Comparison of ENCODE assay signal across 8 mouse cellular contexts in the genomic region with DNA sequence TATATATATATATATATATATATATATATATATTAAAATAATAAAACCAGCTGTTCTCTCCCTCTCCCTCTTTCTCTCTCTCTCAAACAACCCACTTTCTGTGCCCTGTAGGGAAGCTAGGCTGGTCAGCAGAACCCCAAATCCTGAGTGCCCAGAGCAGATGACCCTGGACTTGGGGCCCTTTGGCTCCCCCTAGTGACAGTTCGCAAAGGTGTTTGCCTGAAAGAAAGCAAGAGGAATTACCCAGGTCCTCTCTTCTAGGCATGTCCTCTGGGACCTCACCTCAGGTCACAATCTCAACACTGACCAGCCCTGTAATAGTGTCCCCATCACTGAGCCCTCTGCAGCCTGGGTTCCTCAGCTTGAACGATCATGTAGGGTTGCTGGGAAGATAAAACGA. TPM values are rescaled to one million over a fixed set of nuclear protein-coding genes. Genes with fewer than 3 reads are reported as not detected.
DNase-seq lines count a peak whose midpoint lies in the region; ATAC-seq lines count a peak whose summit lies in the region.

No protein-coding gene starts in this region.

- no peak overlapping the region for H3K9ac ChIP-seq in heart, embryonic 12.5 days

- no peaks in the 10 kb centered on the region for H3K36me3 ChIP-seq in heart, embryonic 12.5 days
- 0 out of 2 replicates have a peak, but pooled peaks cover under 1% of the 10 kb centered on the region for H3K36me3 ChIP-seq in embryonic facial prominence, embryonic 10.5 days (replicated peaks)

- no peaks in the 10 kb centered on the region for H3K9me3 ChIP-seq in heart, embryonic 12.5 days (replicated peaks)
- H3K9me3 ChIP-seq in embryonic facial prominence, embryonic 10.5 days = no peaks in the 10 kb centered on the region

- 25% methylated on average over 3 of the region's 3 CpGs for WGBS in heart, embryonic 12.5 days
- 16% methylated on average over 3 of the region's 3 CpGs for WGBS in embryonic facial prominence, embryonic 10.5 days

- H3K4me3 ChIP-seq in heart, embryonic 12.5 days = no peak overlapping the region
- H3K4me3 ChIP-seq in embryonic facial prominence, embryonic 10.5 days = no peak overlapping the region

- no peak for ATAC-seq in heart, embryonic 12.5 days (ENCODE audit: insufficient number of reproducible peaks, low FRiP score)
- no peak for ATAC-seq in megakaryocyte-erythroid progenitor cell, adult 5-6 weeks (replicated peaks; ENCODE audit: low FRiP score, low TSS enrichment, poor library complexity, severe bottlenecking)

- H3K27ac ChIP-seq in heart, embryonic 12.5 days (ENCODE audit: poor library complexity, severe bottlenecking) = no peak overlapping the region
- no peak overlapping the region for H3K27ac ChIP-seq in embryonic facial prominence, embryonic 10.5 days (replicated peaks)

- peaks cover 60% of the 10 kb centered on the region for H3K27me3 ChIP-seq in heart, embryonic 12.5 days (replicated peaks)
- peaks cover 75% of the 10 kb centered on the region for H3K27me3 ChIP-seq in embryonic facial prominence, embryonic 10.5 days (replicated peaks; ENCODE audit: low read depth, poor library complexity, severe bottlenecking)

- peak; percentile 15 to 32 for DNase-seq in heart, adult 9 months (ENCODE audit: low spot score in 2 of 2)
- peak; percentile 59 for DNase-seq in A20 (ENCODE audit: low read depth, low spot score)
- DNase-seq in adrenal gland, adult 18-20 months (ENCODE audit: low spot score in 2 of 2) = peak; percentile 63 to 64
- DNase-seq in embryonic facial prominence, embryonic 10.5 days (ENCODE audit: low spot score) = peak; percentile 78
- peak; percentile 80 to 81 for DNase-seq in kidney, postnatal 4 days
- DNase-seq in retina, adult 2 months (ENCODE audit: low read depth, low spot score) = peak; percentile 28

- no peak overlapping the region for H3K4me2 ChIP-seq in heart, embryonic 12.5 days

- H3K4me1 ChIP-seq in heart, embryonic 12.5 days (replicated peaks) = peaks cover 19% of the 10 kb centered on the region
- H3K4me1 ChIP-seq in embryonic facial prominence, embryonic 10.5 days = peaks cover 62% of the 10 kb centered on the region

RNA-seq across cellular contexts. Expression of a gene that starts 2.8 kb away (rescaled TPM):
- polyA plus RNA-seq in heart, embryonic 12.5 days (2016; fragmentation: Nextera tagmentation; extraction: Ambion mirVana) = 16.3 and 16.6 TPM in 2 replicates
- total RNA-seq in adrenal gland, adult 18-20 months (2021) = 1 to 10 TPM; 2.9 to 5.6 TPM
- polyA plus RNA-seq in embryonic facial prominence, embryonic 10.5 days (2016; fragmentation: Nextera tagmentation; extraction: Ambion mirVana) = 51.4 and 52.4 TPM in 2 replicates
- 0.07 TPM in 1 of 2 replicates, not detected in the other for total RNA-seq in megakaryocyte-erythroid progenitor cell, adult 5-6 weeks (2014; fragmentation: Nextera tagmentation)
- total RNA-seq in megakaryocyte-erythroid progenitor cell, adult 5-6 weeks (2017) = not detected in 2 replicates

RNA-seq across cellular contexts. Expression of a gene that starts 51.6 kb away (rescaled TPM):
- polyA plus RNA-seq in heart, embryonic 12.5 days (2016; fragmentation: Nextera tagmentation; extraction: Ambion mirVana) = 0.10 TPM in 2 replicates
- total RNA-seq in adrenal gland, adult 18-20 months (2021) = not detected
- polyA plus RNA-seq in embryonic facial prominence, embryonic 10.5 days (2016; fragmentation: Nextera tagmentation; extraction: Ambion mirVana) = 6.4 and 7.0 TPM in 2 replicates
- not detected in 2 replicates for total RNA-seq in megakaryocyte-erythroid progenitor cell, adult 5-6 weeks (2014; fragmentation: Nextera tagmentation)
- total RNA-seq in megakaryocyte-erythroid progenitor cell, adult 5-6 weeks (2017) = not detected in 2 replicates

Comparison
In these comparisons a context has a peak if more than half of its experiments do, and no peak if none do; other contexts are left out.
1. DNase-seq: peak in every context shown above with its lines; median percentile 80 in kidney, postnatal 4 days; 78 in embryonic facial prominence, embryonic 10.5 days; 64 in adrenal gland, adult 18-20 months; 59 in A20; 28 in retina, adult 2 months; 24 in heart, adult 9 months.